Mouse (Mus musculus): ENCODE results near the gene Abhd16b.

The Abhd16b gene

DNA sequence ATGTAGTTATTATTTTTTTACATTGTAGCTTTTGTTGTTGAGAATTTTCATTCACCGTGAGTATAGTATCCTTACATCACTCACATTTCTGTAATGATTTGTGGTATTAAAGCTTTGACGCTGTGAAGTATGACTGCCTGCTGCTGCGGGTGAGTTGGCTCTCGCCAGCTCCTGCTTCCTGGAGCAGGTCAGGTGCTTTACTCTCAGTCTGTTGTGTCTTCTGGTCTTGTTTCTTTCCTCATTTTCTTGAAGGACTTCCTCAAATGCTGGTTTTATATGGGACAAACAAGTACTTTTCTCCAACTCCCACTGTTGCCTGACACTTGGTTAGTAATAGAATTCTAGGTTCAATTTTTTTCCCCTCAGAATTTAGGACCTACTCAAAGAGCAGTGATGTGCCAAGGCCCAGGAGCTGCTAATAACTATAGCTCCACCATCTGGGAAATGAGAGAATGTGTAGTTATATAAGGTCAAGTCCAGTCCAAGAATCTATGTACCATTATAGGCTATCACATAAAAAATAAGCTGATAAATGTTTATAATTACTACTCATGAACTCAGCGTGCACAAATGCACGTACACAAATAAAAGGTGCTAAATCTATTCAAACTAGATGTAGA is 48.9 kb downstream of the Abhd16b start:
- DNase-seq, result no peak
